Mouse (Mus musculus) myocyte (in vitro differentiated cells): ENCODE data around the gene Atf7. TPM values are rescaled to one million over a fixed set of nuclear protein-coding genes. Genes with fewer than 3 reads are reported as not detected.

Experiments
- H3K27me3 ChIP-seq: one replicate; pipeline ENCODE4 v1.6.1; 2011; ENCODE audit not compliant: control insufficient read depth, insufficient read depth, insufficient read length
- H3K36me3 ChIP-seq: one replicate; pipeline ENCODE4 v1.6.1; 2011; ENCODE audit not compliant: control insufficient read depth, insufficient read depth
- H3K4me2 ChIP-seq: one replicate; pipeline ENCODE4 v1.6.1; 2011; ENCODE audit warnings: low read depth, control low read depth
- H3K4me3 ChIP-seq: one replicate; pipeline ENCODE4 v1.5.1; 2011; ENCODE audit warnings: mild to moderate bottlenecking, control low read depth, moderate library complexity
- H3K79me2 ChIP-seq: one replicate; pipeline ENCODE4 v1.6.1; 2011; ENCODE audit not compliant: control insufficient read depth, insufficient read depth
- H3ac ChIP-seq: one replicate; pipeline ENCODE4 v1.6.1; 2011; ENCODE audit not compliant: control insufficient read depth, insufficient read length
- CEBPB ChIP-seq: IDR thresholded peaks from 2 replicates; pipeline ENCODE4 v1.6.1; 2011; ENCODE audit warnings: mild to moderate bottlenecking, moderate library complexity; ENCODE audit not compliant: poor library complexity, insufficient read depth, severe bottlenecking
- E2F4 ChIP-seq: IDR thresholded peaks from one replicate; pipeline ENCODE4 v1.6.1; 2011; ENCODE audit warnings: mild to moderate bottlenecking, control low read depth, moderate library complexity; ENCODE audit not compliant: insufficient read depth
- MAX ChIP-seq: IDR thresholded peaks from one replicate; pipeline ENCODE4 v1.6.1; 2011; ENCODE audit warnings: low read depth, mild to moderate bottlenecking, control low read depth
- MYOD1 ChIP-seq, 3 experiments: IDR thresholded peaks; one replicate each; pipeline ENCODE4 v1.6.1; 2011; ENCODE audit warnings: control low read depth in 2 of 3, low read depth in 2 of 3, mild to moderate bottlenecking in 2 of 3, moderate library complexity in 1 of 3; ENCODE audit not compliant: insufficient read length in 2 of 3, control insufficient read depth in 1 of 3
- MYOG ChIP-seq, 3 experiments: IDR thresholded peaks; one replicate each; pipeline ENCODE4 v1.6.1; 2011; ENCODE audit warnings: control low read depth in 2 of 3, low read depth in 2 of 3, mild to moderate bottlenecking in 2 of 3; ENCODE audit not compliant: insufficient read length in 2 of 3, control insufficient read depth in 1 of 3, insufficient read depth in 1 of 3
- POLR2A ChIP-seq: IDR thresholded peaks from one replicate; pipeline ENCODE4 v1.6.1; 2011; ENCODE audit warnings: low read depth, mild to moderate bottlenecking, control low read depth, moderate library complexity; ENCODE audit not compliant: insufficient read length
- POLR2AphosphoS2 ChIP-seq: IDR thresholded peaks from one replicate; pipeline ENCODE4 v1.6.1; 2011; ENCODE audit warnings: low read depth, control low read depth; ENCODE audit not compliant: insufficient read length
- REST ChIP-seq: IDR thresholded peaks from one replicate; pipeline ENCODE4 v1.6.1; 2011; ENCODE audit warnings: mild to moderate bottlenecking, control low read depth, moderate library complexity; ENCODE audit not compliant: insufficient read depth, insufficient read length
- SRF ChIP-seq: IDR thresholded peaks from one replicate; pipeline ENCODE4 v1.6.1; 2011; ENCODE audit warnings: low read depth; ENCODE audit not compliant: control insufficient read depth, insufficient read length
- TCF12 ChIP-seq: IDR thresholded peaks from one replicate; pipeline ENCODE4 v1.6.1; 2011; ENCODE audit warnings: mild to moderate bottlenecking, control low read depth; ENCODE audit not compliant: poor library complexity, insufficient read depth, severe bottlenecking
- TCF3 ChIP-seq: IDR thresholded peaks from one replicate; pipeline ENCODE4 v1.6.1; 2011; ENCODE audit warnings: low read depth, control low read depth; ENCODE audit not compliant: insufficient read length
- USF1 ChIP-seq: IDR thresholded peaks from one replicate; pipeline ENCODE4 v1.6.1; 2011; ENCODE audit warnings: low read depth, mild to moderate bottlenecking, control low read depth, moderate library complexity
- polyA plus RNA-seq: library from polyadenylated mRNA; unstranded; fragments of >200 nt; fragmentation: generic; extraction: Trizol; gene quantifications from one replicate; pipeline ENCODE4 v1.2.1, GENCODE M21; 2012; ENCODE audit warnings: missing spikeins

Atf7 gene
- polyA plus RNA-seq, 1 experiment = 33.7 TPM

DNA sequence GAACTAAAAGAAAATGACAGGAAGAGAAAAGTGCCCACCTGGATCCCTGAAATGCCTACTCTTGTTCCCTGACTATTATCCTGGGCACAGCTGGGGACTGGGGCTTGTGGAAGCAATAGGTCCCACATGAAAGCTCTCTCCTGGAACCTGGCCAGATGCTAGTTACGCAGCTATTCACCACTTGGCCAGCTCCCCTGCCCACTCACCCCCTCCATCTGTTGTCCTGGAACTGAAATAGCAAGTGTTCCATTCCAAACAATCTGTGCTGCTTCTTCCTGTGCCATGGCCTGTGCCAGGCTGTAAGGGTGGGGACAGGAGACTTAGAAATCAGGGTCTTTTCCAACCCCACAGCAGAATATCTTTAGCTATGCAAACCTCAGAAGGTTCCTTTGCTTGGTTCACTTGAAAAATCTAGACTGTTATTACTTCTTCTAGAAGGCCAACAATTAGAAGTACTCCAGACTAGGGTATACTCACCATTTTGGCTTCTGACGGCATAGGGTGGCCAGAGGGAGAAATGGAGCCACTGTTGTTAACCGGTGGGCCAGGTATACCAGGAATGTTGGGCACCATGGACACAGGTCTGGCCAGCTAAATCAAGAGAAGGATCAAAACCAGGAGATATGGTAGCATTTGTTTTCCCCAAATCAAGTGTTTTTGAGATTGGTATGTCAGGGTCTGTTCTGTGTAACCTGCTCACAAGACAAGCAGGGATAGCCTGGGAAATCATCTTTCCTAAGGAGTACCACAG, 78.4 kb downstream of the Atf7 start:
- Histone ChIP-seq H3K79me2 (no peaks in the 10 kb centered on the region), H3ac (no peak overlapping the region), H3K27me3 (no peaks in the 10 kb centered on the region), H3K36me3 (peaks cover 60% of the 10 kb centered on the region), H3K4me2 (no peak overlapping the region), H3K4me3 (no peak overlapping the region)
- TF ChIP-seq TCF3 (no peak), MYOG (IDR thresholded peaks at IDR 0.05; ENCODE audit: control insufficient read depth in 1 of 3, insufficient read depth in 1 of 3, insufficient read length in 2 of 3, low read depth in 2 of 3) (peak in 2 of 3 experiments; percentile 38 to 74), POLR2AphosphoS2 (no peak), MAX (no peak), POLR2A (no peak), CEBPB (no peak), MYOD1 (IDR thresholded peaks at IDR 0.05; ENCODE audit: control insufficient read depth in 1 of 3, insufficient read length in 2 of 3, low read depth in 2 of 3) (peak in 2 of 3 experiments; percentile 62 to 81), SRF (no peak), E2F4 (no peak), USF1 (no peak), REST (no peak), TCF12 (no peak)

DNA sequence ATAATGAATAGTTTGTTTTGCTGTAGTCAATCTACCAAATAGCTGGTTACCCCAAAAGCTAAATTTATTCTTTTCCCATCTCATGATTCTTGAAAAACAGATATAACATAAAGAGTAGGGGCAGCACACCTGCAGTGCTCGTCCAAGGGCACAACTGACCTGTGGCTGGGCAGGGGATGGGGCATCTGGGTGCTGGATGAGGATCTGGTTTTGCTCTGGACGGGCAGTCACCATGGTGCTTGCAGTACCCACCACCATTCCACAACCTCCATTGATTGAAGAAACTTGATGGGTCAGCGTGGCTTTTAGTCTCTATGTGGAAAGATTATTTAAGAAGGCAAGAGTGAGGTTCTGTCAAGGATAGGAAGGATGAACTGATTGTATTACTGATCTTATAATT, 79.0 kb downstream of the Atf7 start:
- Histone ChIP-seq H3K4me3 (no peak overlapping the region), H3K4me2 (no peak overlapping the region), H3K27me3 (no peaks in the 10 kb centered on the region), H3ac (no peak overlapping the region), H3K79me2 (no peaks in the 10 kb centered on the region), H3K36me3 (peaks cover 58% of the 10 kb centered on the region)
- no peak for TF ChIP-seq MYOD1 (IDR thresholded peaks at IDR 0.05; ENCODE audit: control insufficient read depth in 1 of 3, insufficient read length in 2 of 3, low read depth in 2 of 3)
- TF ChIP-seq TCF12 = no peak
- TF ChIP-seq POLR2A = no peak
- no peak for TF ChIP-seq POLR2AphosphoS2
- no peak for TF ChIP-seq USF1

- Histone ChIP-seq H3K36me3 (peaks cover 66% of the 10 kb centered on the region), H3K4me2 (no peak overlapping the region), H3K27me3 (no peaks in the 10 kb centered on the region), H3K79me2 (no peaks in the 10 kb centered on the region), H3K4me3 (no peak overlapping the region), H3ac (no peak overlapping the region)
- TF ChIP-seq MYOD1 (IDR thresholded peaks at IDR 0.05; ENCODE audit: control insufficient read depth in 1 of 3, insufficient read length in 2 of 3, low read depth in 2 of 3) = no peak
- TF ChIP-seq REST = no peak
- TF ChIP-seq SRF = no peak
- no peak for TF ChIP-seq USF1
- no peak for TF ChIP-seq POLR2AphosphoS2
- no peak for TF ChIP-seq TCF12
- no peak for TF ChIP-seq MAX
- TF ChIP-seq E2F4 = no peak
- no peak for TF ChIP-seq POLR2A
- no peak for TF ChIP-seq MYOG (IDR thresholded peaks at IDR 0.05; ENCODE audit: control insufficient read depth in 1 of 3, insufficient read depth in 1 of 3, insufficient read length in 2 of 3, low read depth in 2 of 3)
- TF ChIP-seq TCF3 = no peak
- TF ChIP-seq CEBPB = no peak
These were observed 80.5 kb downstream of the Atf7 start for GRCm38 (mm10) chr15:102544801-102545200.

DNA sequence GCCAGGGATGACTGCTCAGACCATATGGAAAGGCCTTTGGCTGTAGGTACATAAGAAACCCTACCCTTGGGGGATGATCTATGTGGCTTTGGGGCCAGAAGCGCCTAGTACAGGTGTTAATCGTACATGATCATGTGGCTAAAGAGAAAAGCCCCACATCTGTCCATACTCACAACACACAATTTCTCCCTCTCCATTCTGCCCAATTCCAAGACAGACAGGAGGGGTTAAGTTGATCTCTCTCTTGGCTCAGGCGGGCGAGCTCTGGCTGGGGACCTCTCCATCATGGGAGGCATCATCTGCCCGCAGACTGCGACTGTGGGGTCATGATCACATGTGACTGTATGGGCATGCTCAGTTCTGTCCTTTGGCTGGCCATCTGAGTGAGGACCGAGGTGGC, 91.3 kb downstream of the Atf7 start:
- Histone ChIP-seq H3K27me3 (no peaks in the 10 kb centered on the region), H3K36me3 (peaks cover 96% of the 10 kb centered on the region), H3ac (no peak overlapping the region), H3K4me2 (no peak overlapping the region), H3K79me2 (no peaks in the 10 kb centered on the region), H3K4me3 (no peak overlapping the region)
- no peak for TF ChIP-seq MAX
- TF ChIP-seq SRF = no peak
- no peak for TF ChIP-seq POLR2A
- TF ChIP-seq MYOG (IDR thresholded peaks at IDR 0.05; ENCODE audit: control insufficient read depth in 1 of 3, insufficient read depth in 1 of 3, insufficient read length in 2 of 3, low read depth in 2 of 3) = no peak
- TF ChIP-seq TCF3 = no peak
- TF ChIP-seq POLR2AphosphoS2 = no peak
- TF ChIP-seq CEBPB = no peak
- no peak for TF ChIP-seq REST
- no peak for TF ChIP-seq MYOD1 (IDR thresholded peaks at IDR 0.05; ENCODE audit: control insufficient read depth in 1 of 3, insufficient read length in 2 of 3, low read depth in 2 of 3)
- no peak for TF ChIP-seq E2F4
- TF ChIP-seq USF1 = no peak
- no peak for TF ChIP-seq TCF12

GRCm38 (mm10) chr15:102532106-102532900, 93.0 kb downstream of the Atf7 start:
- Histone ChIP-seq H3K36me3 (peaks cover 94% of the 10 kb centered on the region), H3K4me3 (no peak overlapping the region), H3K4me2 (no peak overlapping the region), H3ac (no peak overlapping the region), H3K79me2 (no peaks in the 10 kb centered on the region), H3K27me3 (no peaks in the 10 kb centered on the region)
- TF ChIP-seq TCF12 (no peak), POLR2A (no peak), POLR2AphosphoS2 (no peak), USF1 (no peak), MAX (no peak), TCF3 (no peak)
